Mouse (Mus musculus) testis, adult 2 months (tissue): ENCODE results near the gene Fitm1.

Experiments used
- CTCF ChIP-seq: fragments of 200-500 bp; IDR thresholded peaks from 2 replicates; pipeline ENCODE4 v1.5.1; 2012; ENCODE audit warnings: low read depth, mild to moderate bottlenecking, inconsistent platforms, low read length, moderate library complexity; ENCODE audit not compliant: control insufficient read depth, insufficient read depth, insufficient replicate concordance
- POLR2A ChIP-seq: fragments of 200-500 bp; IDR thresholded peaks from 2 replicates; pipeline ENCODE4 v1.6.1; 2012; ENCODE audit warnings: low read depth, mild to moderate bottlenecking, inconsistent platforms, low read length, moderate library complexity; ENCODE audit not compliant: control insufficient read depth

GRCm38 (mm10) chr14:55575302-55575701 is at the start of gene Fitm1:
- TF ChIP-seq CTCF (no peak), POLR2A (no peak)
